Mouse (Mus musculus) liver, postnatal 0 days (tissue): Measurements from ENCODE around the gene Adarb2.

Experiments used
- CTCF ChIP-seq: sonication (generic); IDR thresholded peaks from 2 replicates; pipeline ENCODE4 v1.5.1; 2016; ENCODE audit warnings: antibody characterized with exemption, low read depth
- EP300 ChIP-seq: IDR thresholded peaks from 2 replicates; pipeline ENCODE4 v1.6.1; 2016; ENCODE audit warnings: antibody characterized with exemption, low read depth, mild to moderate bottlenecking

- TF ChIP-seq CTCF (no peak), EP300 (no peak)
Measured at GRCm38 (mm10) chr13:8481347-8481746, 278.7 kb downstream of the Adarb2 start.
